Mouse (Mus musculus): Measurements from ENCODE around the gene Epha4. TPM values are rescaled to one million over a fixed set of nuclear protein-coding genes. Genes with fewer than 3 reads are reported as not detected.

The Epha4 gene
- total RNA-seq, 2 experiments from 2014 or later = 348 to 361 TPM

GRCm38 (mm10) chr1:77318597-77319127, 196.2 kb downstream of the Epha4 start:
- DNase-seq (ENCODE audit: low spot score in 2 of 2) = no peak

Small RNAs within 50 kb of the gene (microRNA-seq; reads per million reads assigned to microRNA genes)
- gene Mir6352 = 0 reads per million in 2 experiments

Measured in layer of hippocampus, postnatal 14 days (tissue).